Mouse (Mus musculus) thymus, adult 2 months (tissue): Measurements from ENCODE around the gene Plcb1.

ENCODE experiments used
- CTCF ChIP-seq: fragments of 200-500 bp; IDR thresholded peaks from 2 replicates; pipeline ENCODE4 v1.5.1; 2012; ENCODE audit warnings: mild to moderate bottlenecking, control low read depth, low read length, moderate library complexity, borderline replicate concordance; ENCODE audit not compliant: control insufficient read depth, poor library complexity, insufficient read depth; ENCODE audit errors: extremely low read depth
- POLR2A ChIP-seq: fragments of 200-500 bp; IDR thresholded peaks from 2 replicates; pipeline ENCODE4 v1.6.1; 2012; ENCODE audit warnings: mild to moderate bottlenecking, low read length, control low read depth, moderate library complexity; ENCODE audit not compliant: control insufficient read depth, poor library complexity, insufficient read depth; ENCODE audit errors: extremely low read depth

- TF ChIP-seq POLR2A = no peak
- no peak for TF ChIP-seq CTCF
Measured at GRCm38 (mm10) chr2:135200830-135201229, 415.0 kb downstream of the Plcb1 start.
